Mouse (Mus musculus) monocyte, adult 59 days (primary cell): Measurements from ENCODE around the gene Mettl27. TPM values are rescaled to one million over a fixed set of nuclear protein-coding genes. Genes with fewer than 3 reads are reported as not detected.

Experiments used
- total RNA-seq, 2 experiments: library from RNA; stranded (reverse); gene quantifications; one replicate each; pipeline ENCODE4 v1.2.4; 2023

Mettl27 gene
- total RNA-seq, result 1 to 10 TPM; 1.5 to 2.3 TPM

GRCm38 (mm10) chr5:134932179-134932902 is at the start of gene Mettl27:
Mettl27 (plus strand) TSS chr5:134932368.

GRCm38 (mm10) chr5:134906633-134907032 is 25.5 kb upstream of the Mettl27 start, which contains the start of gene Tmem270:
Tmem270 (minus strand) TSS chr5:134906733.

GRCm38 (mm10) chr5:134915311-134915710 is 16.9 kb upstream of the Mettl27 start, which contains the start of gene Cldn13:
Cldn13 (minus strand) TSS chr5:134915526.

GRCm38 (mm10) chr5:134946857-134947255 is 14.7 kb downstream of the Mettl27 start, which contains the start of gene Cldn4:
Cldn4 (minus strand) TSS chr5:134946934.

GRCm38 (mm10) chr5:134985633-134986297 is 53.6 kb downstream of the Mettl27 start, which contains the start of gene Cldn3:
Cldn3 (plus strand) TSS chr5:134986214.

Other genes with a start within 250 kb of the Mettl27 start
- 10 to 100 TPM; 33.3 to 36.0 TPM for gene Limk1, start 243.8 kb upstream of the Mettl27 start, total RNA-seq
- gene Eln, start 185.0 kb upstream of the Mettl27 start, total RNA-seq, result under 1 TPM in 1 of 2 experiments, not detected in 1; 0.37 TPM
- not detected for gene Tmem270, start 25.6 kb upstream of the Mettl27 start, total RNA-seq
- not detected for gene Cldn13, start 16.8 kb upstream of the Mettl27 start, total RNA-seq
- not detected for gene Cldn4, start 14.6 kb downstream of the Mettl27 start, total RNA-seq
- gene Cldn3, start 53.8 kb downstream of the Mettl27 start, total RNA-seq, result not detected
- 10 to 100 TPM; 27.6 to 33.2 TPM for gene Abhd11, start 76.8 kb downstream of the Mettl27 start, total RNA-seq
- 1 to 10 TPM in 1 of 2 experiments, under 1 TPM in 1; 0.37 to 1.1 TPM for gene Stx1a, start 91.1 kb downstream of the Mettl27 start, total RNA-seq
- gene Dnajc30, start 131.8 kb downstream of the Mettl27 start, total RNA-seq, result 10 to 100 TPM; 16.2 to 16.9 TPM
- gene Bud23, start 132.6 kb downstream of the Mettl27 start, total RNA-seq, result 10 to 100 TPM; 46.4 to 61.6 TPM
- not detected for gene Vps37d, start 145.9 kb downstream of the Mettl27 start, total RNA-seq
- 1 to 10 TPM; 2.8 to 3.2 TPM for gene Mlxipl, start 157.5 kb downstream of the Mettl27 start, total RNA-seq
- 10 to 100 TPM; 11.8 to 13.0 TPM for gene Tbl2, start 217.3 kb downstream of the Mettl27 start, total RNA-seq
- 10 to 100 TPM; 40.0 to 44.2 TPM for gene Bcl7b, start 235.9 kb downstream of the Mettl27 start, total RNA-seq